Mouse (Mus musculus): ENCODE measurements around the gene Gimap4.

Gimap4 gene

DNA sequence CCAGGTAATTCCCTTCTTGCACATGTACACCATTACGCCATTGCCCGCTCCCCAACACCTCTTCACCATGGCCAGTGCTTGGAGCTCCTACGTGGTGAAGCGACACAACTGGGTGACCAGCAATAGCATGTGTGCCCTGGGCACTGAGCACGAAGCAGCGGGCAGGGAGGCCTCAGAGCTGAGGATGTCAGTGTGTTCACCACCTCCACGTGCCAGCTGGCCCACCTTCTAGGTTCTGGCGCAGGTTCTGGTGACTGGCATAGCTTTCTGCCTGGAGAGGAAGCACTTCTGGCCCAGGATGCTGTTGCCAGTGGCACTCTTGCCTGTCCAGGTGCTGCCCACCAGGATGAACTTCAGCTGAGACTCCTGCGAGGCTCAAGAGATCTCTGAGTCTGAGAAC lies 18.9 kb upstream of the Gimap4 start:
- DNase-seq (ENCODE audit: low read depth, low spot score) = no peak
- Histone ChIP-seq H3K36me3 (ENCODE audit: control insufficient read depth, insufficient read depth, low read length, poor library complexity, severe bottlenecking) (peaks cover 4% of the 10 kb centered on the region; the same call in 1 of the 2 replicates), H3K27me3 (ENCODE audit: control insufficient read depth, insufficient read depth, low read length, poor library complexity, severe bottlenecking) (no peaks in the 10 kb centered on the region)

DNA sequence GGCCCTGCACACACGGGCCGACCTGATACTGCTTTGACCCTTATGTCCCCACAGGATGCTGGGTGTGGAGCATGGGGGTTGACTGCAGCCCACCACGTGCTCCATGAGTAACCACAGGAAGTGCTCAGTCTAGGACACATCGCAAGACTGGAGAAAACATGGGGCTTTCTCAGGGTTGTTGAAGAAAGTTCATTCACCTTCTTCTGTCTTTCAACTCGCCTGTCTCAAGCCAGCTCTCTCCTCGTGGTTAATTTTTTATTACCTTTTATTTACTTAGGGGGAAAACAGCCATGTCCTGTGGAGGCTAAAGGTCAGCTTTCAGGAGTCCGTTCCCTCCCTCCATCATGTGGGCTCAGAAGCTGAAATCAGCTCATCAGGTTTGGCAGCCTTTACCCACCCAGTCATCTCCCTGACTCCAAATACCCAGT lies 18.2 kb upstream of the Gimap4 start:
- H3K27me3 ChIP-seq (ENCODE audit: control insufficient read depth, insufficient read depth, low read length, poor library complexity, severe bottlenecking) = no peaks in the 10 kb centered on the region
- H3K36me3 ChIP-seq (ENCODE audit: control insufficient read depth, insufficient read depth, low read length, poor library complexity, severe bottlenecking) = peaks cover 4% of the 10 kb centered on the region; the same call in 1 of the 2 replicates
- no peak for DNase-seq (ENCODE audit: low read depth, low spot score)

- DNase-seq (ENCODE audit: low read depth, low spot score) = no peak
- Histone ChIP-seq H3K36me3 (ENCODE audit: control insufficient read depth, insufficient read depth, low read length, poor library complexity, severe bottlenecking) (no peaks in the 10 kb centered on the region), H3K27me3 (ENCODE audit: control insufficient read depth, insufficient read depth, low read length, poor library complexity, severe bottlenecking) (no peaks in the 10 kb centered on the region)
These were observed 16.3 kb upstream of the Gimap4 start for GRCm38 (mm10) chr6:48668022-48668421.

GRCm38 (mm10) chr6:48669446-48669969 lies 14.8 kb upstream of the Gimap4 start:
- H3K36me3 ChIP-seq (ENCODE audit: control insufficient read depth, insufficient read depth, low read length, poor library complexity, severe bottlenecking) = no peaks in the 10 kb centered on the region
- H3K27me3 ChIP-seq (ENCODE audit: control insufficient read depth, insufficient read depth, low read length, poor library complexity, severe bottlenecking) = no peaks in the 10 kb centered on the region
- no peak for DNase-seq (ENCODE audit: low read depth, low spot score)

DNA sequence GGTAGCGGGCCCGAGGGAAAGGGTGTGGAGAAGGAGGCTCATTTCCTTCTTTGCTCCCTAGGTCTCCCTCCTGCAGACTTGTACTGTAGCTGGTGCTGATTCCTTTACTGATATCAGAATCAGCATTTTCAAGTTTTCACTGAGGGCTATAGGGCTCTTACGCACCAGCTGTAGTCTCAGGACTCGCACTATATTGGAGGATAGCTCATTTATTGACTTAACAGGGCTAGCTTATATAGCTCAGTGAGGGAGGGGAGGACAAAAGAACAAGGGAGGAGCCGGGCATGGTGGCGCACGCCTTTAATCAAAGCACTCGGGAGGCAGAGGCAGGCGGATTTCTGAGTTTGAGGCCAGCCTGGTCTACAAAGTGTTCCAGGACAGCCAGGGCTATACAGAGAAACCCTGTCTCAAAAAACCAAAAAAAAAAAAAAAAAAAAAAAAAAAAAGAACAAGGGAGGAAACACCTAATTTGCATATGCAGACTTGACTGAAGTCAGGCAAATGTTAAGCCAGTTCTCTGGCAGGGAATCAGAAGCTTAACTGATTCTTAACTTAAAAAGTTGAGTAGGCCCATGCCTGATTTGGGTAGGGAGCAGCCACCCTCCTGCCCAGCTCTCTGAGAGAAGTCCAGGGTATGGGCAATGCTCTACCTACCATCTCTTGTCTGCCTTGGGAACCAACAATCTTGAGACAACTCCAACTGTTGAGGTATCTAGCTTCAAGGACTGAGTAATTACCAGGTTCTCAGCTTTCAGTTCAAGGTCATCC lies 9.9 kb upstream of the Gimap4 start:
- Histone ChIP-seq H3K27me3 (ENCODE audit: control insufficient read depth, insufficient read depth, low read length, poor library complexity, severe bottlenecking) (no peaks in the 10 kb centered on the region), H3K36me3 (ENCODE audit: control insufficient read depth, insufficient read depth, low read length, poor library complexity, severe bottlenecking) (peaks cover 6% of the 10 kb centered on the region)
- peak; percentile 69 for DNase-seq (ENCODE audit: low read depth, low spot score)

GRCm38 (mm10) chr6:48675400-48675930 lies 8.9 kb upstream of the Gimap4 start:
- DNase-seq (ENCODE audit: low read depth, low spot score) = no peak
- Histone ChIP-seq H3K27me3 (ENCODE audit: control insufficient read depth, insufficient read depth, low read length, poor library complexity, severe bottlenecking) (no peaks in the 10 kb centered on the region), H3K36me3 (ENCODE audit: control insufficient read depth, insufficient read depth, low read length, poor library complexity, severe bottlenecking) (peaks cover 6% of the 10 kb centered on the region)

- peak; percentile 88 for DNase-seq (ENCODE audit: low read depth, low spot score)
- peaks cover 6% of the 10 kb centered on the region for H3K36me3 ChIP-seq (ENCODE audit: control insufficient read depth, insufficient read depth, low read length, poor library complexity, severe bottlenecking)
These were observed 8.2 kb upstream of the Gimap4 start, which contains the start of gene Gimap9 for GRCm38 (mm10) chr6:48675931-48676859. Gene Gimap9 (plus strand): TSS chr6:48676129.

DNA sequence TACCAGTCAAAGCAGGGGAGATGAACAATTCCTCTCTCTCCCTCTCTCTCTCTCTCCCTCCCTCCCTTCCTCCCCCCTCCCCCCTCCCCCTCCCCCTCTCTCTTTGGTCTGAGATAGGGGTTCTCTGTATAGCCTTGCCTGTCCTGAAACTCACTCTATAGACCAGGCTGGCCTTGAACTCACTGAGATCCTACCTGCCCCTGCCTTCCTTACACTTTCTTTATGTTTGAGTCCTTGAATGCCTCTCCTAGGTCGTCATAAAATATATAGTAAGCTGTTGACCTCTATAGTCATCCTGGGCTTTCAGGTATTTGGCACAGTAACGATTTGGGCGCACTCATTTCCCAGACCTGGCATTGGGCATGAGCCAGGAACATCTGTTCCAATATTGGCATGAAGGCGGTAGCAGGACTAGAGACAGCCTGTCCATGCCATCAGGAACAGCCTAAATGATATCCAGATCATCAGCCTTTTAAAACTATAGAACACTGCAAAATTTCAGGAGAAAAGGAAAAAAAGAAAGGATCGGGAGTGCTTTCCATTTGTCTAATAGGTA lies 7.4 kb upstream of the Gimap4 start:
- Histone ChIP-seq H3K36me3 (ENCODE audit: control insufficient read depth, insufficient read depth, low read length, poor library complexity, severe bottlenecking) (peaks cover 6% of the 10 kb centered on the region), H3K27me3 (ENCODE audit: control insufficient read depth, insufficient read depth, low read length, poor library complexity, severe bottlenecking) (no peaks in the 10 kb centered on the region)
- DNase-seq (ENCODE audit: low read depth, low spot score) = no peak

More at GRCm38 (mm10) chr6:48675931-48676859, 8.2 kb upstream of the Gimap4 start, which contains the start of gene Gimap9:
- no peaks in the 10 kb centered on the region for H3K27me3 ChIP-seq (ENCODE audit: control insufficient read depth, insufficient read depth, low read length, poor library complexity, severe bottlenecking)

DNA sequence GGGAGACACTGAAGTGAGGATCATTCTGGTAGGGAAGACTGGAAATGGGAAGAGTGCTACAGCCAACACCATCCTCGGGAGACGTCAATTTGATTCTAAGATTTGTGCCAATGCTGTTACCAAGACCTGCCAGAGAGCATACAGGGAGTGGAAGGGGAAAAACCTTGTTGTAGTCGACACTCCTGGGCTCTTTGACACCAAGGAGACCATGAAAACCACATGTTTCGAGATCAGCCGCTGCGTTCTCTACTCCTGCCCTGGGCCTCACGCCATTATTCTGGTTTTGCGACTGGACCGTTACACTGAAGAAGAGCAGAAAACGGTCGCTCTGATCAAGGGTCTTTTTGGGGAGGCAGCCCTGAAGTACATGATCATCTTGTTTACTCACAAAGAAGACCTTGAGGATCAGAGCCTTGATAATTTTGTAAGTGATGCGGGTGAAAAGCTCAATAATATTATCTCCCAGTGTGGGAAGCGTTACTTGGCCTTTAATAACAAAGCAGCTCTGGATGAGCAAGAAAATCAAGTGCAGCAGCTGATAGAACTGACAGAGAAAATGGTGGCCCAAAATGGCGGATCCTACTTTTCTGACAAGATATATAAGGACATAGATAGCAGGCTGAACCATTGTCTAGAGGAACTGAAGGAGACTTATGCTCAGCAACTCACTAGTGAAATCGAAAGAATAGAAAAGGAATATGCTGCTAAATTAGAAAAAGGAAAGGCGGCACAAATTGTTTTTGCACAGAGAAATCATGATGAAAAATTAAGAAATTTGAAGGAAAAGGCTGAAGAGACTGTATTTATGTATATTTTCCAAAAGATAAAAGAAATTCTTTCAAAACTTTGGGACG lies 6.6 kb upstream of the Gimap4 start:
- no peak for DNase-seq (ENCODE audit: low read depth, low spot score)
- H3K27me3 ChIP-seq (ENCODE audit: control insufficient read depth, insufficient read depth, low read length, poor library complexity, severe bottlenecking) = no peaks in the 10 kb centered on the region
- H3K36me3 ChIP-seq (ENCODE audit: control insufficient read depth, insufficient read depth, low read length, poor library complexity, severe bottlenecking) = peaks cover 6% of the 10 kb centered on the region

- DNase-seq (ENCODE audit: low read depth, low spot score) = no peak
- no peaks in the 10 kb centered on the region for H3K27me3 ChIP-seq (ENCODE audit: control insufficient read depth, insufficient read depth, low read length, poor library complexity, severe bottlenecking)
- peaks cover 6% of the 10 kb centered on the region for H3K36me3 ChIP-seq (ENCODE audit: control insufficient read depth, insufficient read depth, low read length, poor library complexity, severe bottlenecking)
These were observed 6.0 kb upstream of the Gimap4 start for GRCm38 (mm10) chr6:48678391-48678790.

GRCm38 (mm10) chr6:48679701-48680100 lies 4.6 kb upstream of the Gimap4 start:
- no peaks in the 10 kb centered on the region for H3K27me3 ChIP-seq (ENCODE audit: control insufficient read depth, insufficient read depth, low read length, poor library complexity, severe bottlenecking)
- H3K36me3 ChIP-seq (ENCODE audit: control insufficient read depth, insufficient read depth, low read length, poor library complexity, severe bottlenecking) = peaks cover 6% of the 10 kb centered on the region
- no peak for DNase-seq (ENCODE audit: low read depth, low spot score)

- DNase-seq (ENCODE audit: low read depth, low spot score) = no peak
These were observed 3.9 kb upstream of the Gimap4 start for GRCm38 (mm10) chr6:48680421-48680820.

GRCm38 (mm10) chr6:48681472-48682090 lies 2.8 kb upstream of the Gimap4 start:
- H3K27me3 ChIP-seq (ENCODE audit: control insufficient read depth, insufficient read depth, low read length, poor library complexity, severe bottlenecking) = no peaks in the 10 kb centered on the region
- H3K36me3 ChIP-seq (ENCODE audit: control insufficient read depth, insufficient read depth, low read length, poor library complexity, severe bottlenecking) = peaks cover 6% of the 10 kb centered on the region
- DNase-seq (ENCODE audit: low read depth, low spot score) = peak; percentile 58

More at GRCm38 (mm10) chr6:48680421-48680820, 3.9 kb upstream of the Gimap4 start:
- Histone ChIP-seq H3K27me3 (ENCODE audit: control insufficient read depth, insufficient read depth, low read length, poor library complexity, severe bottlenecking) (no peaks in the 10 kb centered on the region), H3K36me3 (ENCODE audit: control insufficient read depth, insufficient read depth, low read length, poor library complexity, severe bottlenecking) (peaks cover 6% of the 10 kb centered on the region)
